ENCODE assay signal across 8 mouse cellular contexts in the genomic region with DNA sequence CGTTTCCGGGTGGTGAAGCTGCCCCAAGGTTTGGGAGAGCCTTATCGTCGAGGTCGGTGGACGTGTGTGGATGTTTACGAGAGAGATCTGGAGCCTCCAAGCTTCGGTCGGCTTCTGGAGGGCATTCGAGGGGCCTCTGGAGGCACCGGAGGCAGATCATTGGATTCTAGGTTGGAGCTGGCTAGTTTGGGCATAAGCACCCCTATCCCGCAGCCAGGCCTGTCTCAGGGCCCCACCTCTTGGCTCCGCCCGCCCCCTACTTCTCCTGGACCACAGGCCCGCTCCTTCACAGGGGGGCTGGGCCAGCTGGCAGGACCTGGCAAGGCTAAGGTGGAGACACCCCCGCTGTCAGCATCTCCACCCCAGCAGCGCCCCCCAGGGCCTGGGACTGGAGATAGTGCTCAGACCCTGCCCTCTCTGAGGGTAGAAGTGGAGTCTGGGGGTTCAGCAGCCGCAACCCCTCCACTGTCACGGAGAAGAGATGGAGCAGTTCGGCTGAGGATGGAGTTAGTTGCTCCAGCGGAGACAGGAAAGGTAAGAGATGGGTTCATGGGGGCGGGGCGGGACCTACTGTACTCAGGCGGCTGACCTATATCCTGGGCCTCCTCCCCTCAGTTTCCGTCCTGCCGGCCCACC. TPM values are rescaled to one million over a fixed set of nuclear protein-coding genes. Genes with fewer than 3 reads are reported as not detected.
DNase-seq lines count a peak whose midpoint lies in the region; ATAC-seq and TF ChIP-seq lines count a peak whose summit lies in the region.

No protein-coding gene starts in this region.

- peak overlapping the region; percentile 99 for H3K9ac ChIP-seq in heart, embryonic 12.5 days
- peak overlapping the region; percentile 86 for H3K9ac ChIP-seq in stomach, embryonic 14.5 days (replicated peaks; ENCODE audit: low read depth, low read length)

- 3% methylated on average over 26 of the region's 26 CpGs for WGBS in heart, embryonic 12.5 days
- WGBS in stomach, embryonic 14.5 days, result 2% methylated on average over 26 of the region's 26 CpGs

- no peak; the same call in 1 of the 2 replicates for ATAC-seq in G1E (ENCODE audit: extremely low read depth, insufficient number of reproducible peaks, low FRiP score, poor library complexity, severe bottlenecking)
- ATAC-seq in heart, embryonic 12.5 days (ENCODE audit: insufficient number of reproducible peaks, low FRiP score), result peak; percentile 37
- ATAC-seq in megakaryocyte, adult 5-6 weeks (ENCODE audit: poor library complexity, severe bottlenecking), result peak; percentile 26
- no peak for ATAC-seq in stomach, embryonic 14.5 days (ENCODE audit: insufficient number of reproducible peaks, insufficient read depth, low FRiP score, low read depth)
- no peak for ATAC-seq in monocyte, adult 5-6 weeks (replicated peaks; ENCODE audit: insufficient number of reproducible peaks, low FRiP score, low TSS enrichment, poor library complexity, severe bottlenecking)

- H3K4me2 ChIP-seq in heart, embryonic 12.5 days, result peak overlapping the region; percentile 99
- peak overlapping the region; percentile 90 for H3K4me2 ChIP-seq in stomach, embryonic 14.5 days (replicated peaks; ENCODE audit: low read depth, low read length)

- H3K36me3 ChIP-seq in G1E (replicated peaks), result peaks cover 49% of the 10 kb centered on the region
- H3K36me3 ChIP-seq in heart, embryonic 12.5 days, result peaks cover 29% of the 10 kb centered on the region
- H3K36me3 ChIP-seq in stomach, embryonic 14.5 days (ENCODE audit: control insufficient read depth, insufficient read depth, low read length), result peaks cover 16% of the 10 kb centered on the region

- H3K9me3 ChIP-seq in G1E (replicated peaks), result no peaks in the 10 kb centered on the region
- no peaks in the 10 kb centered on the region for H3K9me3 ChIP-seq in heart, embryonic 12.5 days (replicated peaks)
- H3K9me3 ChIP-seq in stomach, embryonic 14.5 days (ENCODE audit: control insufficient read depth, low read depth, low read length), result no peaks in the 10 kb centered on the region

- H3K4me3 ChIP-seq in G1E (ENCODE audit: low read depth, low read length), result peak overlapping the region; percentile 88
- H3K4me3 ChIP-seq in cortical plate, adult 2 months (ENCODE audit: insufficient read depth, low read length), result peak overlapping the region; percentile 56
- H3K4me3 ChIP-seq in heart, embryonic 12.5 days, result peak overlapping the region; percentile 92
- H3K4me3 ChIP-seq in stomach, embryonic 14.5 days (ENCODE audit: low read depth, low read length), result peak overlapping the region; percentile 84

- H3K27me3 ChIP-seq in G1E (ENCODE audit: insufficient read depth, low read length), result no peaks in the 10 kb centered on the region
- no peaks in the 10 kb centered on the region for H3K27me3 ChIP-seq in heart, embryonic 12.5 days (replicated peaks)
- H3K27me3 ChIP-seq in stomach, embryonic 14.5 days (ENCODE audit: control insufficient read depth, insufficient read depth, low read length), result no peaks in the 10 kb centered on the region

- 0 out of 2 replicates have a peak overlapping the region, but pooled peaks have one; percentile 8 for H3K27ac ChIP-seq in cortical plate, adult 2 months (ENCODE audit: insufficient read depth, low read length)
- peak overlapping the region; percentile 99 for H3K27ac ChIP-seq in heart, embryonic 12.5 days (ENCODE audit: poor library complexity, severe bottlenecking)
- peak overlapping the region; percentile 97 for H3K27ac ChIP-seq in stomach, embryonic 14.5 days (ENCODE audit: low read length)

- peaks cover 68% of the 10 kb centered on the region for H3K4me1 ChIP-seq in G1E (ENCODE audit: insufficient read depth, low read depth, low read length)
- H3K4me1 ChIP-seq in cortical plate, adult 2 months (ENCODE audit: control insufficient read depth, insufficient read depth, low read length), result no peaks in the 10 kb centered on the region
- H3K4me1 ChIP-seq in heart, embryonic 12.5 days (replicated peaks), result peaks cover 47% of the 10 kb centered on the region
- peaks cover 23% of the 10 kb centered on the region for H3K4me1 ChIP-seq in stomach, embryonic 14.5 days (ENCODE audit: control insufficient read depth, insufficient read depth, low read length)

- DNase-seq in 3134 (ENCODE audit: extremely low read depth, insufficient read length, low spot score), result peak; percentile 44
- peak; percentile 59 for DNase-seq in G1E (ENCODE audit: low spot score)
- DNase-seq in kidney, postnatal 14 days, result peak; percentile 65

- no peak for TF ChIP-seq POLR2A in cortical plate, adult 2 months (IDR thresholded peaks at IDR 0.05; ENCODE audit: extremely low read depth, insufficient read depth, low read length)

- no peak for TF ChIP-seq CTCF in G1E (IDR thresholded peaks at IDR 0.05; ENCODE audit: low read depth, low read length)
- no peak for TF ChIP-seq CTCF in cortical plate, adult 2 months (IDR thresholded peaks at IDR 0.05; ENCODE audit: extremely low read depth, insufficient read depth, low read length)

RNA-seq across cellular contexts. Expression of a gene that starts 1.9 kb away (rescaled TPM):
- total RNA-seq in G1E (2014; fragmentation: Nextera tagmentation) (90.8 and 114 TPM in 2 replicates), G1E (2017) (74.5 and 93.5 TPM in 2 replicates)
- polyA plus RNA-seq in G1E (2012), result 404 and 491 TPM in 2 replicates
- polyA plus RNA-seq in cortical plate, adult 2 months (2012; rRNA removed), result 365 and 366 TPM in 2 replicates
- polyA plus RNA-seq in heart, embryonic 12.5 days (2016; fragmentation: Nextera tagmentation; extraction: Ambion mirVana), result 144 and 154 TPM in 2 replicates
- 55.9 and 74.7 TPM in 2 replicates for total RNA-seq in megakaryocyte, adult 5-6 weeks (2015)
- 112 and 113 TPM in 2 replicates for total RNA-seq in megakaryocyte, adult 5-6 weeks (2017)
- polyA plus RNA-seq in stomach, embryonic 14.5 days (2014; fragmentation: Nextera tagmentation; extraction: Ambion mirVana), result 118 and 132 TPM in 2 replicates
- total RNA-seq in monocyte, adult 5-6 weeks (2017), result 65.2 to 107 TPM (median 70.0 TPM) in 3 replicates

RNA-seq across cellular contexts. Expression of a gene that starts 6.0 kb away (rescaled TPM):
- total RNA-seq in G1E (2014; fragmentation: Nextera tagmentation) (0.90 and 1.0 TPM in 2 replicates), G1E (2017) (0.38 and 0.70 TPM in 2 replicates)
- 2.8 and 3.0 TPM in 2 replicates for polyA plus RNA-seq in G1E (2012)
- polyA plus RNA-seq in cortical plate, adult 2 months (2012; rRNA removed), result 69.7 and 74.8 TPM in 2 replicates
- polyA plus RNA-seq in heart, embryonic 12.5 days (2016; fragmentation: Nextera tagmentation; extraction: Ambion mirVana), result 1.2 and 1.7 TPM in 2 replicates
- 0.21 and 0.27 TPM in 2 replicates for total RNA-seq in megakaryocyte, adult 5-6 weeks (2015)
- total RNA-seq in megakaryocyte, adult 5-6 weeks (2017), result 0.84 and 1.1 TPM in 2 replicates
- 1.0 and 1.4 TPM in 2 replicates for polyA plus RNA-seq in stomach, embryonic 14.5 days (2014; fragmentation: Nextera tagmentation; extraction: Ambion mirVana)
- total RNA-seq in monocyte, adult 5-6 weeks (2017), result 0.19 to 1.2 TPM (median 0.43 TPM) in 3 replicates

RNA-seq across cellular contexts. Expression of a gene that starts 31.2 kb away (rescaled TPM):
- total RNA-seq in G1E (2014; fragmentation: Nextera tagmentation) (202 and 204 TPM in 2 replicates), G1E (2017) (28.2 and 35.6 TPM in 2 replicates)
- 121 and 153 TPM in 2 replicates for polyA plus RNA-seq in G1E (2012)
- 26.9 and 27.6 TPM in 2 replicates for polyA plus RNA-seq in cortical plate, adult 2 months (2012; rRNA removed)
- 28.0 and 31.8 TPM in 2 replicates for polyA plus RNA-seq in heart, embryonic 12.5 days (2016; fragmentation: Nextera tagmentation; extraction: Ambion mirVana)
- total RNA-seq in megakaryocyte, adult 5-6 weeks (2015), result 48.6 and 55.3 TPM in 2 replicates
- total RNA-seq in megakaryocyte, adult 5-6 weeks (2017), result 34.1 and 40.1 TPM in 2 replicates
- polyA plus RNA-seq in stomach, embryonic 14.5 days (2014; fragmentation: Nextera tagmentation; extraction: Ambion mirVana), result 32.7 and 38.1 TPM in 2 replicates
- total RNA-seq in monocyte, adult 5-6 weeks (2017), result 8.7 to 10.8 TPM (median 9.5 TPM) in 3 replicates

RNA-seq across cellular contexts. Expression of a gene that starts 40.0 kb away (rescaled TPM):
- total RNA-seq in G1E (2014; fragmentation: Nextera tagmentation) (51.3 and 53.9 TPM in 2 replicates), G1E (2017) (22.3 and 27.8 TPM in 2 replicates)
- polyA plus RNA-seq in G1E (2012), result 173 and 216 TPM in 2 replicates
- 37.8 and 38.1 TPM in 2 replicates for polyA plus RNA-seq in cortical plate, adult 2 months (2012; rRNA removed)
- polyA plus RNA-seq in heart, embryonic 12.5 days (2016; fragmentation: Nextera tagmentation; extraction: Ambion mirVana), result 8.8 and 11.0 TPM in 2 replicates
- total RNA-seq in megakaryocyte, adult 5-6 weeks (2015), result 20.9 and 24.0 TPM in 2 replicates
- total RNA-seq in megakaryocyte, adult 5-6 weeks (2017), result 16.2 and 22.8 TPM in 2 replicates
- 13.6 and 17.6 TPM in 2 replicates for polyA plus RNA-seq in stomach, embryonic 14.5 days (2014; fragmentation: Nextera tagmentation; extraction: Ambion mirVana)
- 20.7 to 27.6 TPM (median 21.5 TPM) in 3 replicates for total RNA-seq in monocyte, adult 5-6 weeks (2017)

RNA-seq across cellular contexts. Expression of a gene that starts 40.2 kb away (rescaled TPM):
- 8.4 and 9.9 TPM in 2 replicates for total RNA-seq in G1E (2014; fragmentation: Nextera tagmentation)
- total RNA-seq in G1E (2017), result 10.5 and 12.9 TPM in 2 replicates
- polyA plus RNA-seq in G1E (2012), result 0.15 and 0.34 TPM in 2 replicates
- 11.3 and 12.6 TPM in 2 replicates for polyA plus RNA-seq in cortical plate, adult 2 months (2012; rRNA removed)
- polyA plus RNA-seq in heart, embryonic 12.5 days (2016; fragmentation: Nextera tagmentation; extraction: Ambion mirVana), result 10.9 and 11.4 TPM in 2 replicates
- total RNA-seq in megakaryocyte, adult 5-6 weeks (2015), result 6.4 and 10.0 TPM in 2 replicates
- 16.1 and 18.1 TPM in 2 replicates for total RNA-seq in megakaryocyte, adult 5-6 weeks (2017)
- 22.3 and 23.3 TPM in 2 replicates for polyA plus RNA-seq in stomach, embryonic 14.5 days (2014; fragmentation: Nextera tagmentation; extraction: Ambion mirVana)
- 5.5 to 18.4 TPM (median 12.3 TPM) in 3 replicates for total RNA-seq in monocyte, adult 5-6 weeks (2017)

Comparison
In these comparisons a context has a peak if more than half of its experiments do, and no peak if none do; other contexts are left out.
1. ATAC-seq: peak in heart, embryonic 12.5 days (single experiment) and megakaryocyte, adult 5-6 weeks (single experiment); none in G1E (single experiment), stomach, embryonic 14.5 days (single experiment) and monocyte, adult 5-6 weeks (single experiment).
2. H3K27ac ChIP-seq: peak in every context shown above with its lines; median percentile 99 in heart, embryonic 12.5 days; 97 in stomach, embryonic 14.5 days; 8 in cortical plate, adult 2 months.
3. RNA of a gene that starts 6.0 kb away (polyA plus RNA-seq): 69.7 to 74.8 TPM in cortical plate, adult 2 months; 2.8 to 3.0 TPM in G1E, 1.2 to 1.7 TPM in heart, embryonic 12.5 days and 1.0 to 1.4 TPM in stomach, embryonic 14.5 days; every median in the first group is over 10 times any median in the second.
4. Peak in every context shown above with its lines, with median percentiles within 50 percentile points of each other: DNase-seq and H3K4me3 ChIP-seq.